ENCODE assay signal across 17 mouse cellular contexts in genomic region chr9:122398746-122399145, GRCm38 (mm10). TPM values are rescaled to one million over a fixed set of nuclear protein-coding genes. Genes with fewer than 3 reads are reported as not detected.
DNase-seq lines count a peak whose midpoint lies in the region; ATAC-seq and TF ChIP-seq lines count a peak whose summit lies in the region.
"Had no signal": no experiment of that assay in that cellular context is flagged by ENCODE, and none has a peak within 500 bp of the region (broad histone marks: within the 10 kb centered on the region; RNA-seq: fewer than 3 reads in every experiment).

No protein-coding gene starts in this region.

- no peak overlapping the region for H3K9ac ChIP-seq in limb, embryonic 15.5 days
- no peak overlapping the region for H3K9ac ChIP-seq in hindbrain, postnatal 0 days (replicated peaks; ENCODE audit: low read length)
- H3K9ac ChIP-seq: heart, embryonic 13.5 days; lung, embryonic 14.5 days had no signal

- WGBS in limb, embryonic 15.5 days: 14% methylated on average over 7 of the region's 7 CpGs
- WGBS in hindbrain, postnatal 0 days: 69% methylated on average over 7 of the region's 7 CpGs

- H3K4me1 ChIP-seq in limb, embryonic 15.5 days: no peaks in the 10 kb centered on the region
- H3K4me1 ChIP-seq in hindbrain, postnatal 0 days (ENCODE audit: insufficient read depth, low read length): no peaks in the 10 kb centered on the region
- H3K4me1 ChIP-seq: heart, embryonic 13.5 days; hindbrain, embryonic 10.5 days; megakaryocyte, embryonic 14.5 days had no signal

- DNase-seq in CD4-positive, CD25-positive, alpha-beta regulatory T cell, adult 2 months (ENCODE audit: low read depth, low spot score): peak; percentile 23
- peak; percentile 70 for DNase-seq in right cerebral cortex, adult 18-20 months
- DNase-seq in right cerebral cortex, postnatal 4 days: no peak
- DNase-seq in thymus, postnatal 4 days: peak; percentile 60
- no peak for DNase-seq in hindbrain, postnatal 0 days (ENCODE audit: low spot score)
- DNase-seq in ovary, postnatal 14 days (ENCODE audit: low spot score): no peak
- DNase-seq: cerebellum, adult 2 months; embryo, embryonic 11 days; gastrocnemius, postnatal 36 days; lung, embryonic 14.5 days had no signal

- H3K36me3 ChIP-seq in limb, embryonic 15.5 days: no peaks in the 10 kb centered on the region
- H3K36me3 ChIP-seq in hindbrain, postnatal 0 days (ENCODE audit: insufficient read depth, low read length): no peaks in the 10 kb centered on the region
- H3K36me3 ChIP-seq: heart, embryonic 13.5 days; hindbrain, embryonic 10.5 days had no signal

- no peaks in the 10 kb centered on the region for H3K9me3 ChIP-seq in limb, embryonic 15.5 days
- H3K9me3 ChIP-seq in hindbrain, postnatal 0 days (ENCODE audit: low read length): no peaks in the 10 kb centered on the region
- H3K9me3 ChIP-seq: heart, embryonic 13.5 days; hindbrain, embryonic 10.5 days; megakaryocyte, embryonic 14.5 days had no signal

- ATAC-seq in CD4-positive, CD25-positive, alpha-beta regulatory T cell, adult 4 months: no peak
- ATAC-seq in limb, embryonic 15.5 days (ENCODE audit: insufficient number of reproducible peaks, low FRiP score, low TSS enrichment, low read depth): 0 out of 2 replicates have a peak, but pooled peaks have one; percentile 24
- no peak for ATAC-seq in hindbrain, postnatal 0 days
- ATAC-seq: intestine, postnatal 0 days had no signal

- H3K27ac ChIP-seq in limb, embryonic 15.5 days: no peak overlapping the region
- H3K27ac ChIP-seq in hindbrain, postnatal 0 days: no peak overlapping the region
- H3K27ac ChIP-seq: heart, embryonic 13.5 days; hindbrain, embryonic 10.5 days had no signal

- no peaks in the 10 kb centered on the region for H3K27me3 ChIP-seq in limb, embryonic 15.5 days
- H3K27me3 ChIP-seq in hindbrain, postnatal 0 days (ENCODE audit: insufficient read depth, low read length): no peaks in the 10 kb centered on the region
- H3K27me3 ChIP-seq: heart, embryonic 13.5 days had no signal

- no peak for TF ChIP-seq CTCF in hindbrain, postnatal 0 days (IDR thresholded peaks at IDR 0.05; ENCODE audit: low read depth)

- H3K4me2 ChIP-seq in limb, embryonic 15.5 days: no peak overlapping the region
- H3K4me2 ChIP-seq in hindbrain, postnatal 0 days (ENCODE audit: low read depth, low read length): no peak overlapping the region
- H3K4me2 ChIP-seq: heart, embryonic 13.5 days; lung, embryonic 14.5 days had no signal

- no peak overlapping the region for H3K4me3 ChIP-seq in limb, embryonic 15.5 days
- H3K4me3 ChIP-seq in hindbrain, postnatal 0 days (ENCODE audit: low read length): no peak overlapping the region
- H3K4me3 ChIP-seq: heart, embryonic 13.5 days; hindbrain, embryonic 10.5 days; megakaryocyte, embryonic 14.5 days; myocyte had no signal

RNA-seq across cellular contexts. Expression of gene Abhd5, which starts 47.3 kb away (rescaled TPM):
- polyA plus RNA-seq in CD4-positive, CD25-positive, alpha-beta regulatory T cell, adult 4 months (2017; shearing (Covaris generic)): 10 to 100 TPM; 15.8 to 17.5 TPM
- polyA plus RNA-seq in limb, embryonic 15.5 days (2015; fragmentation: Nextera tagmentation; extraction: Ambion mirVana): 44.8 and 47.3 TPM in 2 replicates
- total RNA-seq in hindbrain, postnatal 0 days (2014; rRNA removed): 30.3 and 33.2 TPM in 2 replicates
- 25.5 and 30.6 TPM in 2 replicates for polyA plus RNA-seq in hindbrain, postnatal 0 days (2015; fragmentation: Nextera tagmentation; extraction: Ambion mirVana)

Comparison
In these comparisons a context has a peak if more than half of its experiments do, and no peak if none do; other contexts are left out.
1. DNase-seq: peak in CD4-positive, CD25-positive, alpha-beta regulatory T cell, adult 2 months (single experiment), right cerebral cortex, adult 18-20 months (single experiment) and thymus, postnatal 4 days (single experiment); none in right cerebral cortex, postnatal 4 days (single experiment), hindbrain, postnatal 0 days (single experiment) and ovary, postnatal 14 days (single experiment).